Mouse (Mus musculus) liver, embryonic 14.5 days (tissue): Measurements from ENCODE around the gene Pou2f2.

Experiments
- CTCF ChIP-seq: IDR thresholded peaks from 2 replicates; pipeline ENCODE4 v1.5.1; 2016; ENCODE audit warnings: antibody characterized with exemption, low read depth, control low read depth
- EP300 ChIP-seq: IDR thresholded peaks from 2 replicates; pipeline ENCODE4 v1.6.1; 2016; ENCODE audit warnings: antibody characterized with exemption, low read depth

- TF ChIP-seq CTCF (no peak), EP300 (no peak)
Measured at GRCm38 (mm10) chr7:25047363-25047762, 132.2 kb downstream of the Pou2f2 start.
